Mouse (Mus musculus) hindbrain, embryonic 16.5 days (tissue): Measurements from ENCODE around the gene Olfr1432. TPM values are rescaled to one million over a fixed set of nuclear protein-coding genes. Genes with fewer than 3 reads are reported as not detected.
"Not testable (repeated sequence)": the region's sequence is repeated elsewhere in the genome, so short reads cannot be mapped to it uniquely, and the experiment has no call there.

Experiments
- ATAC-seq: fragments of 200-750 bp; cut with Nextera tagmentation; 2 replicates; pipeline ENCODE4 v1.8.0; 2017; ENCODE audit warnings: moderate TSS enrichment, moderate library complexity
- H3K27ac ChIP-seq: fragments of 300-500 bp; sonication (generic); 2 replicates; pipeline ENCODE4 v1.5.1; 2014; ENCODE audit warnings: low read depth, mild to moderate bottlenecking, control low read depth, low read length, moderate library complexity
- H3K27me3 ChIP-seq: fragments of 300-500 bp; sonication (generic); replicated peaks from 2 replicates; pipeline ENCODE4 v1.6.1; 2014; ENCODE audit warnings: low read length; ENCODE audit not compliant: control insufficient read depth, insufficient read depth
- H3K36me3 ChIP-seq: fragments of 300-500 bp; sonication (generic); 2 replicates; pipeline ENCODE4 v1.6.1; 2014; ENCODE audit warnings: mild to moderate bottlenecking, low read length, moderate library complexity, mixed read lengths; ENCODE audit not compliant: control insufficient read depth, insufficient read depth
- H3K4me1 ChIP-seq: fragments of 300-500 bp; sonication (generic); 2 replicates; pipeline ENCODE4 v1.6.1; 2014; ENCODE audit warnings: low read depth, low read length; ENCODE audit not compliant: control insufficient read depth, insufficient read depth
- H3K4me2 ChIP-seq: fragments of 300-500 bp; sonication (generic); 2 replicates; pipeline ENCODE4 v1.6.1; 2014; ENCODE audit warnings: mild to moderate bottlenecking, low read length, control low read depth, moderate library complexity
- H3K4me3 ChIP-seq: fragments of 300-500 bp; sonication (generic); 2 replicates; pipeline ENCODE4 v1.5.1; 2014; ENCODE audit warnings: mild to moderate bottlenecking, low read length, control low read depth, moderate library complexity
- H3K9ac ChIP-seq: fragments of 300-500 bp; sonication (generic); 2 replicates; pipeline ENCODE4 v1.6.1; 2014; ENCODE audit warnings: low read depth, mild to moderate bottlenecking, control low read depth, low read length, moderate library complexity
- H3K9me3 ChIP-seq: fragments of 300-500 bp; sonication (generic); 2 replicates; pipeline ENCODE4 v1.6.1; 2014; ENCODE audit warnings: mild to moderate bottlenecking, low read length, moderate library complexity; ENCODE audit not compliant: control insufficient read depth
- WGBS: fragments of 180-500 bp; shearing (Covaris S2); extraction: QIAGEN DNeasy Blood & Tissue Kit; methylation state at CpG from one replicate; pipeline ENCODE4 v1.1.7; 2014; 5-methylcytosine and 5-hydroxymethylcytosine counted together
- polyA plus RNA-seq: library from polyadenylated mRNA; unstranded; fragments of >200 nt; fragmentation: Nextera tagmentation; extraction: Ambion mirVana; gene quantifications from 2 replicates; pipeline ENCODE4 v1.2.1, GENCODE M21; 2015

Gene Olfr1432
- not detected in 2 replicates for polyA plus RNA-seq

GRCm38 (mm10) chr19:12232496-12232895, at the start of gene Olfr1432:
Olfr1432 (minus strand) TSS chr19:12232596.
- H3K27ac ChIP-seq, H3K4me2 ChIP-seq, H3K4me3 ChIP-seq, H3K9ac ChIP-seq, ATAC-seq, H3K27me3 ChIP-seq, H3K36me3 ChIP-seq, H3K4me1 ChIP-seq, H3K9me3 ChIP-seq: not testable (repeated sequence)

DNA sequence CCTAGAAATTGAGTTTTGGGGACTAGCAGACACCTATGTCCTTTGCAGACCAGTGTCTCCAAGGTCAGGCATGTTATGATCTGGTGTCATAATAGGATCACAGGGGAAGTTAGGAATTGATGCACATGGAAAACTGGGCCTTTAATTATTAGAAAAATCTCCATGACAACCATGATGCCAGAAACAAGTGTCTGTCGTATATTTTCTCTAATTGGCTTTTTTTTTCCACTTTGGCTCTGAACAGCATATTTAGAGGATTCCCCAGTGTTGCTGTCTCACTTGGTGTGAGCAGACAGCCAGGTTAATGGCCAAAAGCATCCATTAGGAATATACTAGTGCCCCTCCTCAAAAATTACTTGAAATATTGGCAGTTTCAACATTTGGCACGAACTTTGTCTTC, 47.2 kb upstream of the Olfr1432 start, which contains the start of gene Olfr1434:
Gene Olfr1434 (plus strand): TSS at position 301 of the 400 bp plus-strand sequence.
- no peak for ATAC-seq
- WGBS, result 75% methylated on average over 2 of the region's 2 CpGs

GRCm38 (mm10) chr19:12260732-12261131, 28.3 kb upstream of the Olfr1432 start, which contains the start of gene Olfr235:
Olfr235 (plus strand) TSS chr19:12261032.
- H3K9me3 ChIP-seq, result no peaks in the 10 kb centered on the region
- no peak within 1 kb of the TSS for H3K4me2 ChIP-seq
- no peak within 1 kb of the TSS for H3K4me3 ChIP-seq
- no peaks in the 10 kb centered on the region for H3K4me1 ChIP-seq
- no peak for ATAC-seq
- no peak within 1 kb of the TSS for H3K9ac ChIP-seq
- no peaks in the 10 kb centered on the region for H3K36me3 ChIP-seq
- no peaks in the 10 kb centered on the region for H3K27me3 ChIP-seq
- no peak within 1 kb of the TSS for H3K27ac ChIP-seq
- 67% methylated on average over 1 of the region's 1 CpGs for WGBS

More for the DNA sequence above, 47.2 kb upstream of the Olfr1432 start, which contains the start of gene Olfr1434:
- no peaks in the 10 kb centered on the region for H3K36me3 ChIP-seq
- H3K9me3 ChIP-seq, result no peaks in the 10 kb centered on the region
- H3K9ac ChIP-seq, result no peak within 1 kb of the TSS
- H3K4me3 ChIP-seq, result no peak within 1 kb of the TSS
- H3K27ac ChIP-seq, result no peak within 1 kb of the TSS
- no peak within 1 kb of the TSS for H3K4me2 ChIP-seq
- H3K4me1 ChIP-seq, result no peaks in the 10 kb centered on the region
- H3K27me3 ChIP-seq, result no peaks in the 10 kb centered on the region

- Histone ChIP-seq H3K9ac (no peak within 1 kb of the TSS), H3K9me3 (no peaks in the 10 kb centered on the region), H3K27me3 (no peaks in the 10 kb centered on the region), H3K27ac (no peak within 1 kb of the TSS), H3K4me3 (no peak within 1 kb of the TSS), H3K4me1 (no peaks in the 10 kb centered on the region), H3K4me2 (no peak within 1 kb of the TSS), H3K36me3 (no peaks in the 10 kb centered on the region)
- no peak for ATAC-seq
- WGBS, result 71% methylated on average over 1 of the region's 1 CpGs
Observed at GRCm38 (mm10) chr19:12241559-12241958, 9.2 kb upstream of the Olfr1432 start, which contains the start of gene Olfr262. Olfr262 (minus strand) TSS chr19:12241659.

DNA sequence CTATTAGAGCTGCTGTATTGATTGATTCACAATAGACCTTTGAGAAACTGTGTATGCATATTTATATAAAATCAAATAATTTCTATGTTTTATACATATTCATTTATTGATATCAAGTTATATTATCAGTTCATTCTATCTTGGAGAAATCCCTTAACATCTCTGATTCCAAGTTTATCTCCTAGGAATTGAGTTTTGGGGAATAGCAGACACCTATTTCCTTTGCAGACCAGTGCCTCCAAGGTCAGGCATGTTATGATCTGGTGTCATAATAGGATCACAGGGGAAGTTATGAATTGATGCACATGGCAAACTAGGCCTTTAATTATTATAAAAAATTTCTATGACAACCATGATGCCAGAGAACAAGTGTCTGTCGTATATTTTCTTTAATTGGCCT, 32.1 kb downstream of the Olfr1432 start, which contains the start of gene Olfr1431:
Gene Olfr1431 (plus strand): TSS at position 301 of the 400 bp plus-strand sequence.
- 79% methylated on average over 1 of the region's 1 CpGs for WGBS
- H3K9me3 ChIP-seq, result no peaks in the 10 kb centered on the region
- no peak within 1 kb of the TSS for H3K4me2 ChIP-seq
- H3K4me1 ChIP-seq, result no peaks in the 10 kb centered on the region
- no peak within 1 kb of the TSS for H3K9ac ChIP-seq
- H3K27ac ChIP-seq, result no peak within 1 kb of the TSS
- H3K36me3 ChIP-seq, result no peaks in the 10 kb centered on the region
- ATAC-seq, result no peak
- no peaks in the 10 kb centered on the region for H3K27me3 ChIP-seq
- no peak within 1 kb of the TSS for H3K4me3 ChIP-seq

GRCm38 (mm10) chr19:12199076-12199475, 33.3 kb downstream of the Olfr1432 start:
- H3K4me1 ChIP-seq, H3K9ac ChIP-seq, H3K27me3 ChIP-seq, H3K27ac ChIP-seq, ATAC-seq, H3K9me3 ChIP-seq, H3K36me3 ChIP-seq, H3K4me2 ChIP-seq, H3K4me3 ChIP-seq: not testable (repeated sequence)
- WGBS, result 89% methylated on average over 4 of the region's 4 CpGs

Other genes starting within 250 kb of the Olfr1432 start
- not detected in 2 replicates for gene Olfr1423, start 191.3 kb downstream of the Olfr1432 start, polyA plus RNA-seq
- gene Olfr1424, start 169.9 kb downstream of the Olfr1432 start, polyA plus RNA-seq, result not detected in 2 replicates
- not detected in 2 replicates for gene Olfr1425, start 154.9 kb downstream of the Olfr1432 start, polyA plus RNA-seq
- gene Olfr1426, start 140.6 kb downstream of the Olfr1432 start, polyA plus RNA-seq, result not detected in 2 replicates
- gene Olfr1427, start 129.3 kb downstream of the Olfr1432 start, polyA plus RNA-seq, result not detected in 2 replicates
- gene Olfr1428, start 116.7 kb downstream of the Olfr1432 start, polyA plus RNA-seq, result not detected in 2 replicates
- gene Olfr76, start 109.4 kb downstream of the Olfr1432 start, polyA plus RNA-seq, result not detected in 2 replicates
- not detected in 2 replicates for gene Olfr1555-ps1, start 62.5 kb downstream of the Olfr1432 start, polyA plus RNA-seq
- gene Olfr1431, start 32.0 kb downstream of the Olfr1432 start, polyA plus RNA-seq, result not detected in 2 replicates
- gene Olfr262, start 9.1 kb upstream of the Olfr1432 start, polyA plus RNA-seq, result not detected in 2 replicates
- gene Olfr235, start 28.4 kb upstream of the Olfr1432 start, polyA plus RNA-seq, result not detected in 2 replicates
- gene Olfr1434, start 47.3 kb upstream of the Olfr1432 start, polyA plus RNA-seq, result not detected in 2 replicates
- gene Olfr1436, start 66.5 kb upstream of the Olfr1432 start, polyA plus RNA-seq, result not detected in 2 replicates
- gene Olfr1437, start 92.5 kb upstream of the Olfr1432 start, polyA plus RNA-seq, result not detected in 2 replicates
- not detected in 2 replicates for gene Olfr1438-ps1, start 103.3 kb upstream of the Olfr1432 start, polyA plus RNA-seq
- gene Olfr1440, start 154.7 kb upstream of the Olfr1432 start, polyA plus RNA-seq, result not detected in 2 replicates
- gene Olfr1441, start 184.8 kb upstream of the Olfr1432 start, polyA plus RNA-seq, result not detected in 2 replicates
- gene Pfpl, start 195.3 kb upstream of the Olfr1432 start, polyA plus RNA-seq, result not detected in 2 replicates
- 0.66 and 0.77 TPM in 2 replicates for gene Mpeg1, start 228.2 kb upstream of the Olfr1432 start, polyA plus RNA-seq